Mouse (Mus musculus): ENCODE measurements around the gene Junb. TPM values are rescaled to one million over a fixed set of nuclear protein-coding genes. Genes with fewer than 3 reads are reported as not detected.

Gene Junb
- polyA plus RNA-seq, 2 experiments from 2014 or later = 28.9 to 30.5 TPM

DNA sequence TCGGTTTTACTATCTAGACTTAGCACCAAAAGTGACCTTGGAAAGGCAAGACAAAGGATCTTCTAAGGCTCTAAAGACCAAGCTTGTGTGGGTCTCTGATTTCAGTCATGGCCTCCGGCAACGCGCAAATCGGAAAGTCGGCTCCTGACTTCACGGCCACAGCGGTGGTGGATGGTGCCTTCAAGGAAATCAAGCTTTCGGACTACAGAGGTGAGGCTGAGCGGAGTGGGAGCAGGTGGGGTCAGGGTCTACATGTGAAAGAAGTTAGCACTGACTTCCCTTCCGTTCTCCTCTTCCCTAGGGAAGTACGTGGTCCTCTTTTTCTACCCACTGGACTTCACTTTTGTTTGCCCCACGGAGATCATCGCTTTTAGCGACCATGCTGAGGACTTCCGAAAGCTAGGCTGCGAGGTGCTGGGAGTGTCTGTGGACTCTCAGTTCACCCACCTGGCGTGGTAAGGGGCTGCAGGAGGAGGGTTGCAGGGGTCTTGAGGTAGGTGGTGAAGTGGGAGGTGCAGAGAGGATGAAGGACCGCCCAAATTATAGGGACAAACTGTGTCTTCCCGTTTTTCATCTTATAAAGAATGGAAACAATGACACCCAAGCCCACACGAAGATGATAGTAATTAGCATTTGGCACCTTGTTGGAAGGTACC is 8.3 kb downstream of the Junb start:
- no peak for ATAC-seq

DNA sequence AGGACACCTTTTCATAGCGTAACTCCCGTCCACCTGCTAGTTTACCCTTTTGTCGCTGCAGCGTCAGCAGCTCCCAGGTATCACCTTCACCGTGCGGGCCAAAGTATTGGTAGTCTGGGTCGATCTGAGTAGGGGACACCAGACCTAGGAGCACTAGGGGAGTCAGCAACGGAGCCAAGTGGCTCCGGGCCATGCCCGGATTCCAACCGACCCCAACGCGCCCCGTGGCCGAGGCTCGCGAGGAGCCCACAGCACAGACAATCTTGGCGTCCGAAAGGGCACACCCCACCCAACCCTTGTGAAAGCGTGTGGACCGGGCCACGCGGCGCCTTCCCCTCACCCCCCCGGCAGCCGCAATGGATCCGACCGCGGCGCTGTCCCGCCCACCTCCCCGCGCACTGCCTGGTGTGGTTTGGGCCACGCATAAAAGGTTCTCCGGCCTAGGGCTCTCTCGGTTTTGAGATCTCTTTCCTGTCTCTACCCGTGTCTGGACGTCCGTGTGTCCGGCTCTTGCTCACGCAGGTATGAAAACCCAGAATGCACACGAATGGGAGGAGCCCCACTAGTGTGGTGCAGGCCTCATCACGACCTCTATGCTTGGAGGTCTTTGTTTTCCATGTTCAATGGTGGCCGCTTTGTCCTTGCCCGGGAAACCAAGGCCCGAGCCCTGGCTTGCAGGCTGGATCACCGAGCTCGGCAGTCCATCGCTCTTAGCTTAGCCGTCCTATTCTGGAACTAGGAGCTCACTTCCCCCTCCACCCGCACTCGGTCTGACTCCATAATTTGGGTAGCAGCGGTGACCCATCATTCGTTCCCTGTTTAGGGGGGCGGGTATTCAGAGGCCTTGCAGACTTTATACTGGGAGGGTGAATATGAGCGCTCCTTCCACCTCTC is 9.0 kb downstream of the Junb start, which contains the start of the genes Gm49661, Prdx2 and Rnaseh2a:
TSS of gene Gm49661 (minus strand) at position 193 of the 894 bp plus-strand sequence.
TSS of gene Prdx2 (plus strand) at position 347 of the 894 bp plus-strand sequence.
TSS of gene Rnaseh2a (minus strand) at position 527 of the 894 bp plus-strand sequence.
- ATAC-seq = no peak

DNA sequence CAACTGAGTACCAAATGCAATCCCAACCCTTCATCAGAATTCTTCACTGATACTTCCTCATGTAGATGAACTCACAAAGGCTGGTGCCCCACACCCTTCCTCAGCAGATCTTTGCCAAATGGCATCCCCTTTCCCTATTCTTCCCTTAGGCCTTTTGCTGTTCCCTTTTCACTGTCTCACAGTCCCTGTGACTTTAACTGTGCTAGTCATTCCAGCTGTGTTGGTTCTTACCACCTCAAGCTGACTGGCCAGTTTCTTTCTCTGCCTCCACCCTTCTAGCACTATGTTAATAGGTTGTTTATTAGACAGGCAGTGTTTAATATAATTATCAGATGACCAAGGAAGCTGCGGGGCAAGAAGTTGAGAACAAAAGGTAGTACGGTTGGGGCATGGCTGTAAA is 9.9 kb downstream of the Junb start:
- no peak for ATAC-seq

DNA sequence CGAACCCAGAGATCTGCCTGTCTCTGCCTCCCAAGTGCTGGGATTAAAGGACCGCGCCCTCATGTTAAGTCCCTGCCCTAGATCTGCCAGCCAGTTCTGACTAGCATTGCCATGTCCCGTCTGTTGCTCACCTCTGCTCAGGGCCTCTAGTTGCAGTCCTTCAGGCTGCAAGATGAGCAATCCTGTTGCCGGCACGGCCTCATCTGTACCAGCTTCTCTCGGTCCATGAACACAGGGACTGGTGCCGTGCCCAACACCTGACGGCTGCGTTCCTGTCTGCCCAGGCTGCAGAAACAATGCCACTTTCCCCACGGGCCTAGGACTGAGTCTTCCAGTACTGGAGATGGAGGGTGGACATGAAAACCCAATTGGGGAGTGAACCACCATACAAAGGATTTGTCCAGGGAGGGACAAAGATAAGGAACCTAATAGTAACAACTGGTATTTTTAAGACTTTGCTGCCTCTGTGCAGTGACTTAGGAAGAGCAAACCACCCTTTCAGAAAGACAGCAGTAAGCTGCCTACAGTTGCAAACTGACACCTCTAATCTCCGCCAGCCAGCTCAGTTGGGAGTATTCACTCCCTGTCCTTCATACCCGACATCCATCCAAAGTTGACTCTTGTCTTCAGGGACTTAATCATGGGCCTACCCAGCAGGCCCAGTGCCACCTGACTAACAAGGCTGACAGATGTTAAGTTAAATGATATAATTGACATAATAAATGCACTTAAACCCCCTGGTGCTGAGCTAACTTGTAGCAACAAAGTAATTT is 10.8 kb downstream of the Junb start:
- ATAC-seq = no peak

DNA sequence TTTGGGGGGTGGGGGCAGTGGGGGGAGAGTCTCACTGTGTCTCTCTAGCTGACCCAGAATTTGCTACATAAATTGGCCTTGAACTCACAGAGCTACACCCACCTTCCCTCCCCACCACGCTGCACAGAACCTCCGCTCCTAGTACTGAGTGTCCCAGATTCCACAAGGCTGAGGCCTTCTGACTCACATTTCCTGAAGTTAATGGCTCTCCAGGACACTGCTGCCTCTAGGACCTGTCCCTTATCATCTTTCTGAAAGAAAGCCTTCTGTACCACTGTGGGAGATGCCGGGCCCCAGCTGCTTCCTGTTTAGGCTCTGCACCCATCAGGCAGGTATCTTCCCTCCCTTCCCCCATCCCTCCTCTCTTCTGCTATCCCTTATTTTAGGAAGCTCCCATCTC is 11.9 kb downstream of the Junb start:
- ATAC-seq = no peak

DNA sequence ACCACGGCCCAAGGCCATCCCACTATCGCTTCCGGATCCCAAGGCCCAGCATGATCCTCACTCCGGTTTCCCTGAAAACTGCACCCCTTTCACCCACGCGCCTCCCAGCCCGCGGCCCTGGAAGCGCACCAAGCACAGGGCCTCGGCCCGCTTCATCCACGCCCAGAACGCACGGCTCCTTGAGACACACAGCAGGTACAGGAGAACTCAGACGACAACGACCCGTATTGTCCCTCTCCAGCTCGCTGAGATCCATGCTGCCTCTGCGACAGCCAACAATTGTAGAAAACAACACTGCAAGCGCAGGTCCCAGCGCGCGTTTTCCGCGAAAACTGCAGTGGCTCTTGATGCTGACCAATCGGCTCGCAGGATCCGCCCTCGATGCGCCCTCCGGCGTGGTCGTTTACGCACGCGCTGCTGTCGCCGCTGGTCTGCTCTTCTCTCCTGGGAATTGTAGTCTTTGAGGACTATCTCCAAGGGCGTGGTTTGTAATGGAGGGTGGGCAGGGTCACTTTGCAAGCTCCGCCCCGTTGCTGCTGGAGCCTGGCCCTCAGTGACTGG is 12.7 kb downstream of the Junb start:
- peak; percentile 96 for ATAC-seq

DNA sequence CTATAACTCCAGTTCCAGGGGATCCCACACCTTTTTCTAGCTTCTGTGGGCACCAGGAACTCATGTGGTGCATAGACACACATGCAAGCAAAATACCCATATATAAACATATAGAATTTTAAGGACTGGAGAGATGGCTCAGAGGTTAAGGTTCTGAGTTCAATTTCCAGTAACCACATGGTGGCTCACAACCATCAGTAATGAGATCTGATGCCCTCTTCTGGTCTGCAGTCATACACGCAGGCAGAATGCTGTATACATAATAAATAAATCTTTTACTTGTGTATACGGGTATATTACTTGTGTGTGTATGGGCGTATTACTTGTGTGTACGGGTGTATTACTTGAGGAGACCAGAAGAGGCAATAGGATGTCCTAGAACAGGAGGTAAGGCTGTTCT is 14.6 kb downstream of the Junb start:
- no peak for ATAC-seq

DNA sequence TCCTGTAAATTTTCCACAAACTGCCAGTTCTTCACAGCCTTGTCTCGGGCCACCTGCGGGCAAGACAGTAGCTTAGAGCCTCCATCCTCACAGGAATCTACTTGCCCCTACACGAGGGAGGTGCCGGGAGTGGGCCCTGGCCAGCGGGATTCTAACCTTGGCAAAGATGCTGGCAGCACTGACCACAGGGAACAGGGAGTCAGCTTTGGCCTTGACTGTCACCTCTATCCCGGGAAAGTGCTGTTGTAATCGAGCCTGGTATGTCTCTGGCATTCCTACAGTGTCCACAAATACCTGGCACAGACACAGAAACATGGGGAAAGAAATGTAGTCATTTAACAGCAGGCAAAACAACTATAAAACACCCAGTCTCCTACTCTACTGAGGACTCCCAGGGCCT is 18.7 kb downstream of the Junb start:
- no peak for ATAC-seq

DNA sequence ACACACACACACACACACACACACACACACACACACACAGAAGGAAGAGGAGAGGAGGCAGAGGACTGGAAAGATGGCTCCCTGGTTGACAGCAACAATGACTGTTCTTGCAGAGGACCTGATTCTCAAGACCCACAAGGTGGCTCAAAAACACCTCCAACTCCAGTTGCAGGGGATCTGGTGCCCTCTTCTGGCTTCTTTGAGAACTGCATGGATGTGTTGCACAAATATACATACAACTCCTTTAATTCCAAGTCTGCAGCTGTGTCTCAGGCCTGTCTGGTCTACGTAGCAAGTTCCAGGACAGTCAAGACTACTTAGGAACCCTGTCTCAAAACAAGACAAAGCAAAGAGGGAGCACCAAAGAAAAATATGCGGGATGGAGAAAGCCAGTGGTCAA is 21.8 kb downstream of the Junb start:
- no peak for ATAC-seq

DNA sequence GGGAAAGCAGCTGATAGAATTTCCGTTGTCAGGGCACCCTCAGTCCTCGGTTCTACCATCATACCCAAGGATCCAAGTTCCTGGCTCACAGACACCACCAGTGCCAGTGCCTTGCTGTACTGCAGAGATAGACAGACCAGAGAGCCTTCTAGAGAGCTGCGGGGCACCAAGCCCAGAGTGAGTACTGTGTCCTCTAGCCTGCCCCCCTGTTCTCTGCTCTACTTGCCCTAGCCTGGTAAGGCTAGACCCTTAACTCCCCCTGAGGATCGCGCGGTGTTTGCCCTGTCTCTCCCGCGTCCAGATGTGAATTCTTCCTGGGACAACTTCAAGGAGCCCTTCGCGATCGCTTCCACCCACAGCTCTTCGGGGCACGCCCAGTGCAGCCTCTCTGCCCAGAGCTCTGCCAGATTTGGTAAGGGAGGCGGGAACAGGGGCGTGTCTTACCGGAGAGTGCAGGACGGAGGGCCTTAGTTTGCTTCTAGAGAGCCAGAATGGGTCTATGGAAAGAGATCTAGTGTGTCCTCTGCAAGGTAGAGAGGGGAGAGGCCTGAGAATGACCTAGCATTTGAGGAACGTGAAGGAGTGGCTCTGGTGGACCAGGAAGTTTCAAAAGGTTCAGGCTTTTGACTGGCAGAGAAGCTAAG is 25.8 kb downstream of the Junb start:
- ATAC-seq = peak; percentile 54

DNA sequence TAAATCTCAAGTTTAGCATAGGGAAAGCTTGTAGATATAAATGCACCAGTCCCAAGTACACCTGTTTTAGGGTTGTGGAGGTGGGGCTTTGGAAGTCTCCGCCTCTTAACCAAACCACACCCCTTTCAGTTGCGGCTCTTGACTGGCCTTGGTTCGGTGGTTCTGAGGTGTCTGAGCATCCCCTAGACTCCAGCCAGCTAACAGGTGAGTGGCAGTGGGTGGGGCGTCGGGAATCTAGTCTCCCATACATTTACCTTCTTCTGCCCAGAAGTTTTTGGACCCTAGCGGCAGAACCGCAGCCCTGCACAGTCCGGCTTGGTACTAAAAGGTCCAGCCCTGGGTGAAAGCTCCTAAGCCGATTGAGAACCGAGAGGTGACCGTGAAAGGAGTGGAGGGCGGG is 28.8 kb downstream of the Junb start:
- no peak for ATAC-seq

DNA sequence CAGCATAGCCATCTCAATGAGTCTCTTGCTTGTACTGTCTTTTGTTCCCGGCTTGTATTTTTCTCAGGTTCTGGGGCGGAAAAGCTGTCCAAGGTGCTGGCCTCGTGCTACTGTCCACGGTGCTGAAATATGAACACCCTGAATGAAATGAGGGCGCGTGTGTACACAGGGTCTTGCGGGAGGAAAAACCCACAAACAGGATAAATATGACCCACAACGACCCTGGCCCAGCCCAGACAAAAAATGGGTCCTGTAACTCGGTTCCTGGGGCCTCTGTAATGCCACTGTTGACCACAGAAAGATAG is 31.3 kb downstream of the Junb start:
- no peak for ATAC-seq

DNA sequence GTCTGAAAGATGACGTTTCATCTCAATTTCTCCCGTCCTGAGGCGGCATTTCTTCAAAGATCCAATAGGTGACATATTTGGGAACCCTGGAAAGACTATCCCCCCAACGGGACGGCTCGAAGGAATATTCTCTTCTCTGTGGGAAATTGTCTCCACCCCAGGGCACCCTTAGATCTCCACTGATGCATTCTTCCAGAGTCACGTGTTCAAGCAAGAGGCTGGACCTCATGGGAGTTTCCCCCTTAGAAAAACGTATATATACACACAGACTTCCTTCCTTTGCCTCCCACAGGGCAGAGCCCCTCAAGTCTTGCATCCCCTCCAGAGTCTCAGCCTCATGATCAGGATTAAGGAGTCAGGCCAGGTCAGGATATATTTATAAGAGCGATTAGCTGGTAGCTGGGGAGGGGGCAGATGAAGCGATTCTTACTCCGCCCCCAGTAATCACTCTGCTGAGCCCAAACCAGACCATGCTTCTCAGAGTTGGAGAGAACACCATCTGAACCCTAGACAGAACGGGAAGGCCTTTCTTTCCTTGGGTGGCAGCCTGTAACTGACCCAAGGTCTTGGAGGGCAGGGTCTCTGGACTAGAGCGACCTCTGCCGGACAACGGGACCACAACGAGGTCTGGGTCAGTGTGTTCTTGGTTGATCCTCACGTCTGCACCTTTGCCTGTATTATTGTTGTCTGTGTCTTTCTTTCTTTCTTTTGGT is 31.8 kb downstream of the Junb start, which contains the start of gene Rtbdn:
TSS of gene Rtbdn (plus strand) at position 464 of the 713 bp plus-strand sequence.
- no peak for ATAC-seq

DNA sequence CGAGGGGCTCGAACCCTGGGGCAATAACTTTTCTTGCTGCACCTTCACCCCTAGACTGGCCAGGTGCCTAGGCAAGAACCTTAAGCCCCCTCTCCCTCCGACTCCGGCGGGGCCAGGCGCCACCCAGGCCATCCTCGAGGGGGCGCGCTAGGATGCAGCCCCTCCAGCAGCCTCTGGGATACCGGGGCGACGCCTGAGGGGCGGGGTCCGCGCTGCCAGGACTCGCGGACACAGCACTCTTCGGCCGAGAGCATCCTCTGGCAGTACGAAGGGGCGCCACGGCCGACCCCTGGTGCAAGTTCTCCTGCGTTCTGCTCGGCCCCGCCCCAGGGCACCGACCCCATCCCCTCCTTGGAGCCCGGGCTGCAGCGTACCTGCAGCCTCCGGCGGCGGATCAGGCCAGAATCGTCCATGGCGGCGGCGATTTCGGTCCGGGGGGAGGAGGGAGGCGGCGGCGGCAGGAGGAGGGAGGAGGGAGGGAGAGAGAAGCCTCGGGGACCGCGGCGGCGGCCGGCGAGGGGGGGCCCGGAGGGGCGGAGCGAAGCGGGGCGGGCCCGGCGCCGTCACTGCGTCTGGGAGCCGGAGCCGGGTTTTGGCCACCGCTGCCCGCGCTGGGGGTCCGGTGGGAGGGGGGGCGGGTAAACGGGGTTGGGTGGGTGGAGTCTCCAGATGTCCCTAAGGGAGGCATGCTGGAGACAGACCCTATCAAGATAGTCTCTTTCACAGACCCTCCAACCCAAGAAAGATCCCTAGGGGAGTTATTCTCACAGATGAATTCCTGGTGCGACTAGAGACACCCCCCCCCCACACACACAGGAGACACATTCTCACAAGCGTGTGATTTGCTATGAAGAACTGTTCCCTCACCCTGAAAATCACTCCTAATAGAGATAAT is 32.6 kb downstream of the Junb start:
- ATAC-seq = no peak

DNA sequence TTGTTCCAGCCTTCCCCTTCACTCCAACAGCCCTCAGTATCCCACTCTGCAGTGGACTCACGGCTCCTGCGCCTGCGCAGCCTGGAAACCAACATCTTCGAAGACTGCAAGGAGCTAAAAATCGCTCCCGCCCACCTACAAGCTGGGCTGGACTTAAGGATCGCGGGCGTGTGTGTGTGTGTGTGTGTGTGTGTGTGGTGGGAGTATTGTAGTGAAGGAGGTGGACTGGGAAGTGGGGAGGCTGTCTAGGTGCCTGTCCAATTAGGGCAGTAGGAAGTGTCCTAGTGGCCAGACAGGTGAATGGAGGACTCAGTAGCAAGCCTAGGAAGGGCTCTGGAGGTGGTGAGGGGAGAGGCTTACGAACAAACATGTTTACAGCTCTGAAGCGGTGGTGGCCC is 33.3 kb downstream of the Junb start:
- ATAC-seq = no peak

DNA sequence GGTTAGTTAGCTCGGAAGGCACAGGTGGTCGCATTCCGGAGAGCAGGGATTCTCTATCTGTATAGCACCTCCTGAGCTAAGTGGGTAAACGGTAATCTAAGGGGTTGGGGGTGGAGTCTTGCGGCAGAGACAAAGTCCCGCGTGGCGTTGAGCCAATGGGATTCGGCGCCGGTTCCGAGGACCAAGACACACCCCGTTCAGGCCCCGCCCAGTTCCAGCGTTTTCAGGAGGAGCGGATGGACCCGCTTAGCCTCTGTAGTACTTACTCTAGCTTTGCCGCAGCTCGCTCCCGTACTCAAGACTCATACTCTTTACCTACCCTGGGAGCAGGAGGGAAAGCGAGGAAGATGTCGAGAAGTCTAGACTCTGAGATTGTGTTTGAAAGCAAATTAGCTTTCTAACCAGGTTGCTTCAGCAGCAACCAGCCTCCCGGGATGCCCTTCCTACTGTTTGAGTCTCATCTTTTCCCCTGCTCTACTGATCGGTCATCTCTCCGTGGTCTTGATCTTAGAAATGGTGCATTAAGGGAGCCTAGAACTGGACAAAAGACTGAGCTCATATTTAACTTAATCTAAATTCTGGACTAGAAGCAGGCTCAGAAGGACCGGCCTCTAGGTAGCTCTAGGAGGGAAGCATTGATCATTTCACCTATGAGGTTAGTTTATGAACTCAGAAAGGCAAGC is 33.9 kb downstream of the Junb start:
- no peak for ATAC-seq

DNA sequence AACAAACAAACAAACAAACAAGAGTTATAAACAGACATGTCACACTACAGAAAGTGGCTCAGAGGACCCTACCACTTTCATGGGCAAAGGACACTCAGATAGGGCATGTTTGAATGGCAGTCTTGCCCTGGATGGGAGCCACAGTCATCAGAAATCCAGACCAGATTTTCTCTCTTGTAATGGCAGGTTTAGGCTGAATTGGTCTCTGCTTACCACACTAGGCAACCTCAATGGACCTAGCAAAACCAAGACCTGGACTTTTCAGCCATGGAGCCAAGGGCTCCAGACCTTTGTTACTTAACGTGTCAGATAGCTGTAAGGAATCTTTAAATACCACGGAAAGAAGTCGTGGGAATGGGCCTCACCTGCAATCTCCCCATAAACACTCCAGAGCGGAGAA is 34.8 kb downstream of the Junb start:
- no peak for ATAC-seq

DNA sequence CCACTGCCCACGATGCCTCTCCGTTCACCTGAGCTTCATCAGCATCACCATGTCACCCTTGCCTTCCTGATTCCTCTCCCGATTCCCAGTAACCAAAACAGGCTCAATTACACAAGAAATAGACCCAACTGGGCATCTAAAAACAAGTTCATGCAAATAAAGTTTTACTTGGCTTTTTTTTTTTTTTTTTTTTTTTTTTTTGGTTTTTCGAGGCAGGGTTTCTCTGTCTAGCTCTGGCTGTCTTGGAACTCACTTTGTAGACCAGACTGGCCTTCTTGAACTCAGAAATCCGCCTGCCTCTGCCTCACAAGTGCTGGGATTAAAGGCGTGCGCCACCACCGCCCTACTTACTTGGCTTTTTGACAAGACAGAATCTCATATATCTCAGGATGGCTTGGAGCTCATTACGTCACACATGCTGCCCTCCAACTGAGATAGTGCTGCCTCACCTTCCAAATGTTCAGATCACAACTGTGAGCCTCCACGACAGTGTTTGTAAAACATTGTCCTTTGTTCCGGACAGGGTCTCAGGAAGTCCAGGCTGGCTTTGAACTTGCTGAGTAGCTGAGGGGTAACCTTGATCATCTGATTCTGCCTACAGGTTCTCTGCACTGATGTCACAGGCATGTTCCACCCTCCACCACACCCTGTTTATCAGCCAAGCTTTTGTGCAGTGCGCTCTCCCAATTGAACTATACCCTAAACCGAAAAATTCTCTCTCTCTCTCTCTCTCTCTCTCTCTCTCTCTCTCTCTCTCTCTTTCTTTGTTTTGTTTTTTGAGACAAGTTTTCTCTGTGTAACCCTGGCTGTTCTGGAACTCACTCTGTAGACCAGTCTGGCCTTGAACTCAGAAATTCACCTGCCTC is 40.7 kb downstream of the Junb start:
- ATAC-seq = no peak

DNA sequence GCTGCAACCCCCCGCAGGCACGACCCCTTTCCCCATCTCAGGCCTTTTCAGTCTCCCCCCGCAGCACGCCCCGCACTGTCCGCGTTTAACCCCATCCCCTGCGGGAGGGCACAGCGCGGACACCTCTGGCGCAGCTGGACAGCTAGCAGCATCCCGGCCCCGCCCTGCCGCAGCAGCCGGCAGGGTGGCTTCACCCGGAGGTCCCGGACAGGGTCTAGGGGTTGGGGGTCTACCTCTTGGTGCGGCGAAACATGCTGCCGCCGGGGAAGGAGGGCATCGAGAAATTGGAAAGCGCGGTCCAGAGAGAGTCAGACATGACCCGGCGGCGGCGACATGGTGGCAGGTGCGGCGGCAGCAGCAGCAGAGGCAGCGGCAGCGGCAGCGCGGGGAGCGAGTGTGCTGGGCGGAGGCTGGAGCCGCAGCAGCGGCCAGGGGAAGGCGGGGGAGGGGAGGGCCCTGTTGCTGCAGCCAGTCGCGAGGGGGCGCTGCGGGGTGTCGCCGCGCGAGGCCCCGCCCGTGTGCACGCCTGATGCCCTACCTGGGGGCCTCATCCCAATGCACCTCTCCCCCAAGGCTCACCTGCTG is 41.5 kb downstream of the Junb start, which contains the start of gene Mast1:
TSS of gene Mast1 (minus strand) at position 398 of the 585 bp plus-strand sequence.
- ATAC-seq = no peak

All from activated CD4-positive, CD25-positive, alpha-beta regulatory T cell, adult 4 months (primary cell).